Mouse (Mus musculus): ENCODE data around the gene Mageb18.

- TF ChIP-seq TBP (conservative IDR thresholded peaks at IDR 0.05; ENCODE audit: low read depth, low read length): no peak
- TF ChIP-seq MAFK (IDR thresholded peaks at IDR 0.05; ENCODE audit: insufficient replicate concordance, low read length): no peak
- TF ChIP-seq EP300 (IDR thresholded peaks at IDR 0.05; ENCODE audit: low read length): no peak
- TF ChIP-seq CTCF (conservative IDR thresholded peaks at IDR 0.05 in 1 of 2, IDR thresholded peaks at IDR 0.05 in 1 of 2; ENCODE audit: low read depth in 2 of 2, low read length in 2 of 2): no peak
- TF ChIP-seq HCFC1 (IDR thresholded peaks at IDR 0.05; ENCODE audit: low read depth, low read length): no peak
- no peak for TF ChIP-seq IRF4 (IDR thresholded peaks at IDR 0.05; ENCODE audit: low read depth, low read length)
- TF ChIP-seq MXI1 (IDR thresholded peaks at IDR 0.05; ENCODE audit: low read depth, low read length): no peak
- no peak for TF ChIP-seq SIN3A (IDR thresholded peaks at IDR 0.05; ENCODE audit: low read length)
- no peak for TF ChIP-seq POLR2A (IDR thresholded peaks at IDR 0.05; ENCODE audit: low read depth, low read length)
- TF ChIP-seq NELFE (IDR thresholded peaks at IDR 0.05; ENCODE audit: low read depth, low read length): no peak
- no peak for TF ChIP-seq ZC3H11A (IDR thresholded peaks at IDR 0.05; ENCODE audit: low read depth, low read length)
- TF ChIP-seq E2F4 (IDR thresholded peaks at IDR 0.05; ENCODE audit: insufficient replicate concordance, low read depth, low read length): no peak
Measured at GRCm38 (mm10) chrX:92599472-92599871, at the start of gene Mageb18.
